Comparison of ENCODE assay signal across 19 mouse cellular contexts in genomic region chr4:55117839-55118487, GRCm38 (mm10).
DNase-seq lines count a peak whose midpoint lies in the region; ATAC-seq and TF ChIP-seq lines count a peak whose summit lies in the region.
"Had no signal": no experiment of that assay in that cellular context is flagged by ENCODE, and none has a peak within 500 bp of the region (broad histone marks: within the 10 kb centered on the region; RNA-seq: fewer than 3 reads in every experiment).

No protein-coding gene starts in this region.

- H3K4me2 ChIP-seq in hindbrain, embryonic 13.5 days, result no peak overlapping the region
- no peak overlapping the region for H3K4me2 ChIP-seq in hindbrain, postnatal 0 days (ENCODE audit: low read depth, low read length)
- H3K4me2 ChIP-seq in midbrain, embryonic 13.5 days (replicated peaks), result no peak overlapping the region
- H3K4me2 ChIP-seq: forebrain, embryonic 15.5 days; heart, embryonic 12.5 days; hindbrain, embryonic 12.5 days had no signal

- no peak for DNase-seq in hindbrain, postnatal 0 days (ENCODE audit: low spot score)
- DNase-seq in left cerebral cortex, adult 11 months (ENCODE audit: low spot score), result no peak
- DNase-seq in urinary bladder, adult 18-20 months (ENCODE audit: low spot score in 2 of 2), result no peak
- DNase-seq: adrenal gland, postnatal 10 days; cerebellum, adult 18-20 months; cerebellum, adult 9-11 months; cerebellum, postnatal 36 days; gastrocnemius, postnatal 14 days had no signal

- TF ChIP-seq POLR2A in bone marrow macrophage, adult 2 months (IDR thresholded peaks at IDR 0.05; ENCODE audit: borderline replicate concordance, low read depth, low read length), result no peak

- no peak overlapping the region for H3K4me3 ChIP-seq in hindbrain, embryonic 13.5 days
- H3K4me3 ChIP-seq in hindbrain, postnatal 0 days (ENCODE audit: low read length), result no peak overlapping the region
- peak overlapping the region; percentile 6; the same call in 1 of the 2 replicates for H3K4me3 ChIP-seq in bone marrow macrophage, adult 2 months (ENCODE audit: insufficient read depth, low read length)
- H3K4me3 ChIP-seq in midbrain, embryonic 13.5 days (replicated peaks), result no peak overlapping the region
- H3K4me3 ChIP-seq: embryonic facial prominence, embryonic 10.5 days; forebrain, embryonic 15.5 days; heart, embryonic 12.5 days; hindbrain, embryonic 12.5 days had no signal

- H3K36me3 ChIP-seq in hindbrain, embryonic 13.5 days, result no peaks in the 10 kb centered on the region
- H3K36me3 ChIP-seq in hindbrain, postnatal 0 days (ENCODE audit: insufficient read depth, low read length), result no peaks in the 10 kb centered on the region
- H3K36me3 ChIP-seq in midbrain, embryonic 13.5 days, result no peaks in the 10 kb centered on the region
- H3K36me3 ChIP-seq: embryonic facial prominence, embryonic 10.5 days; forebrain, embryonic 15.5 days; heart, embryonic 12.5 days; hindbrain, embryonic 12.5 days had no signal

- peak; percentile 61; the same call in 1 of the 2 replicates for ATAC-seq in hindbrain, embryonic 13.5 days (ENCODE audit: low FRiP score)
- no peak; the same call in 1 of the 2 replicates for ATAC-seq in hindbrain, postnatal 0 days
- peak; percentile 89 for ATAC-seq in granulocyte monocyte progenitor cell, adult 5-6 weeks (replicated peaks; ENCODE audit: poor library complexity, severe bottlenecking)
- peak; percentile 87 for ATAC-seq in megakaryocyte progenitor cell, adult 5-6 weeks (replicated peaks; ENCODE audit: poor library complexity)
- no peak for ATAC-seq in midbrain, embryonic 13.5 days
- ATAC-seq: forebrain, embryonic 15.5 days; intestine, embryonic 16.5 days had no signal

- H3K9ac ChIP-seq in hindbrain, embryonic 13.5 days, result no peak overlapping the region
- no peak overlapping the region for H3K9ac ChIP-seq in hindbrain, postnatal 0 days (replicated peaks; ENCODE audit: low read length)
- H3K9ac ChIP-seq in midbrain, embryonic 13.5 days (replicated peaks), result no peak overlapping the region
- H3K9ac ChIP-seq: forebrain, embryonic 15.5 days; heart, embryonic 12.5 days; hindbrain, embryonic 12.5 days had no signal

- TF ChIP-seq CTCF in hindbrain, postnatal 0 days (IDR thresholded peaks at IDR 0.05; ENCODE audit: low read depth), result no peak
- no peak for TF ChIP-seq CTCF in bone marrow macrophage, adult 2 months (IDR thresholded peaks at IDR 0.05; ENCODE audit: low read depth, low read length)

- H3K4me1 ChIP-seq in hindbrain, embryonic 13.5 days (replicated peaks), result 0 out of 2 replicates have a peak, but pooled peaks cover 3% of the 10 kb centered on the region
- H3K4me1 ChIP-seq in hindbrain, postnatal 0 days (ENCODE audit: insufficient read depth, low read length), result no peaks in the 10 kb centered on the region
- peaks cover 32% of the 10 kb centered on the region for H3K4me1 ChIP-seq in bone marrow macrophage, adult 2 months (ENCODE audit: control insufficient read depth, insufficient read depth, low read length)
- H3K4me1 ChIP-seq in midbrain, embryonic 13.5 days (replicated peaks), result no peaks in the 10 kb centered on the region
- H3K4me1 ChIP-seq: forebrain, embryonic 15.5 days; hindbrain, embryonic 12.5 days had no signal

- WGBS in hindbrain, embryonic 13.5 days, result 63% methylated on average over 10 of the region's 10 CpGs
- 56% methylated on average over 10 of the region's 10 CpGs for WGBS in hindbrain, postnatal 0 days
- 74% methylated on average over 10 of the region's 10 CpGs for WGBS in midbrain, embryonic 13.5 days

- 0 out of 2 replicates have a peak, but pooled peaks cover 2% of the 10 kb centered on the region for H3K27me3 ChIP-seq in hindbrain, embryonic 13.5 days
- H3K27me3 ChIP-seq in hindbrain, postnatal 0 days (ENCODE audit: insufficient read depth, low read length), result no peaks in the 10 kb centered on the region
- H3K27me3 ChIP-seq in midbrain, embryonic 13.5 days, result no peaks in the 10 kb centered on the region
- H3K27me3 ChIP-seq: CH12.LX; forebrain, embryonic 15.5 days; heart, embryonic 12.5 days; hindbrain, embryonic 12.5 days had no signal

- no peaks in the 10 kb centered on the region for H3K9me3 ChIP-seq in hindbrain, embryonic 13.5 days
- no peaks in the 10 kb centered on the region for H3K9me3 ChIP-seq in hindbrain, postnatal 0 days (ENCODE audit: low read length)
- H3K9me3 ChIP-seq in midbrain, embryonic 13.5 days, result no peaks in the 10 kb centered on the region
- H3K9me3 ChIP-seq: embryonic facial prominence, embryonic 10.5 days; forebrain, embryonic 15.5 days; heart, embryonic 12.5 days; hindbrain, embryonic 12.5 days had no signal

- H3K27ac ChIP-seq in hindbrain, embryonic 13.5 days, result no peak overlapping the region
- no peak overlapping the region for H3K27ac ChIP-seq in hindbrain, postnatal 0 days
- H3K27ac ChIP-seq in bone marrow macrophage, adult 2 months (ENCODE audit: insufficient read depth, low read depth, low read length), result peak overlapping the region; percentile 87
- H3K27ac ChIP-seq in midbrain, embryonic 13.5 days, result no peak overlapping the region
- H3K27ac ChIP-seq: embryonic facial prominence, embryonic 10.5 days; forebrain, embryonic 15.5 days; hindbrain, embryonic 12.5 days had no signal

Comparison
In these comparisons a context has a peak if more than half of its experiments do, and no peak if none do; other contexts are left out.
1. ATAC-seq: peak in hindbrain, embryonic 13.5 days (single experiment), granulocyte monocyte progenitor cell, adult 5-6 weeks (single experiment) and megakaryocyte progenitor cell, adult 5-6 weeks (single experiment); none in hindbrain, postnatal 0 days (single experiment) and midbrain, embryonic 13.5 days (single experiment).